Mouse (Mus musculus): Measurements from ENCODE around the gene Abhd14a.
A peak's percentile ranks its signal among the peaks of the same experiment; 100 is the strongest.

- TF ChIP-seq CTCF (IDR thresholded peaks at IDR 0.05) = peak; percentile 26
- no peak for TF ChIP-seq EP300 (IDR thresholded peaks at IDR 0.05)
Measured at GRCm38 (mm10) chr9:106469317-106469716, 21.8 kb upstream of the Abhd14a start.

Measured in lung, postnatal 0 days (tissue).